Mouse (Mus musculus) C2C12 (cell line): ENCODE measurements around the gene Krtap11-1.

ENCODE experiments used
- CEBPB ChIP-seq: IDR thresholded peaks from one replicate; pipeline ENCODE4 v1.6.1; 2011; ENCODE audit warnings: low read depth, mild to moderate bottlenecking, control low read depth, moderate library complexity
- CTCF ChIP-seq: IDR thresholded peaks from one replicate; pipeline ENCODE4 v1.5.1; 2011; ENCODE audit not compliant: control insufficient read depth, insufficient read depth, insufficient read length
- FOSL1 ChIP-seq: IDR thresholded peaks from one replicate; pipeline ENCODE4 v1.8.0; 2011; ENCODE audit warnings: mild to moderate bottlenecking, low read length; ENCODE audit not compliant: poor library complexity, insufficient read depth, severe bottlenecking
- MAX ChIP-seq: IDR thresholded peaks from one replicate; pipeline ENCODE4 v1.6.1; 2011; ENCODE audit warnings: mild to moderate bottlenecking, control low read depth
- MYOD1 ChIP-seq: IDR thresholded peaks from one replicate; pipeline ENCODE4 v1.6.1; 2011; ENCODE audit warnings: low read depth; ENCODE audit not compliant: control insufficient read depth, insufficient read length
- MYOG ChIP-seq: IDR thresholded peaks from one replicate; pipeline ENCODE4 v1.6.1; 2011; ENCODE audit not compliant: control insufficient read depth, insufficient read length; ENCODE audit errors: extremely low read depth
- USF1 ChIP-seq: IDR thresholded peaks from one replicate; pipeline ENCODE4 v1.6.1; 2011; ENCODE audit warnings: low read depth, mild to moderate bottlenecking, control low read depth, moderate library complexity

DNA sequence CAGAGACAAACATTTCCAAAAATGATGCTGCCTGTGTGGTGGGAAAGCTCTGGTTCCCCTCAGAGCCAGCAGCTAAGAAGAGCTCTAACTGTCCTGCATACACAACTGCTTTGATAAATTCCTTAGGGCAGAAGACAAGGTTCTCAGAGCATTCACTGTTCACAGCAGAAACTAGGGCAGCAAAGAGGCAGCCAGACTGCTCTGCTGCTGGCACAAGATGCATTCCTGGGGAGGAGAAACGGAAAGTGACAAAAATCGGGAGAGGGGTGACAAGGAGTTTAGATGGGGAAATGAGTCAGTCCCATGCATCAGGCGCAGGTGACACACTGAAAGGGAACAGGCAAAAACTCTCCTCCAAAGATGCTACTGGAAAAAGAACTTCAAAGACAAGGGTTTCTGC, 16.2 kb upstream of the Krtap11-1 start:
- TF ChIP-seq CTCF (no peak), MYOG (no peak), MAX (no peak), MYOD1 (no peak), USF1 (no peak), CEBPB (no peak), FOSL1 (no peak)
